Mouse (Mus musculus) right cerebral cortex, postnatal 4 days (tissue): Measurements from ENCODE around the gene Sycp3.
A peak's percentile ranks its signal among the peaks of the same experiment; 100 is the strongest.
"Not testable (repeated sequence)": the region's sequence is repeated elsewhere in the genome, so short reads cannot be mapped to it uniquely, and the experiment has no call there.

Experiments used
- DNase-seq: peaks from one replicate; pipeline ENCODE4 v3.0.0-alpha.2; 2022

The Sycp3 gene

DNA sequence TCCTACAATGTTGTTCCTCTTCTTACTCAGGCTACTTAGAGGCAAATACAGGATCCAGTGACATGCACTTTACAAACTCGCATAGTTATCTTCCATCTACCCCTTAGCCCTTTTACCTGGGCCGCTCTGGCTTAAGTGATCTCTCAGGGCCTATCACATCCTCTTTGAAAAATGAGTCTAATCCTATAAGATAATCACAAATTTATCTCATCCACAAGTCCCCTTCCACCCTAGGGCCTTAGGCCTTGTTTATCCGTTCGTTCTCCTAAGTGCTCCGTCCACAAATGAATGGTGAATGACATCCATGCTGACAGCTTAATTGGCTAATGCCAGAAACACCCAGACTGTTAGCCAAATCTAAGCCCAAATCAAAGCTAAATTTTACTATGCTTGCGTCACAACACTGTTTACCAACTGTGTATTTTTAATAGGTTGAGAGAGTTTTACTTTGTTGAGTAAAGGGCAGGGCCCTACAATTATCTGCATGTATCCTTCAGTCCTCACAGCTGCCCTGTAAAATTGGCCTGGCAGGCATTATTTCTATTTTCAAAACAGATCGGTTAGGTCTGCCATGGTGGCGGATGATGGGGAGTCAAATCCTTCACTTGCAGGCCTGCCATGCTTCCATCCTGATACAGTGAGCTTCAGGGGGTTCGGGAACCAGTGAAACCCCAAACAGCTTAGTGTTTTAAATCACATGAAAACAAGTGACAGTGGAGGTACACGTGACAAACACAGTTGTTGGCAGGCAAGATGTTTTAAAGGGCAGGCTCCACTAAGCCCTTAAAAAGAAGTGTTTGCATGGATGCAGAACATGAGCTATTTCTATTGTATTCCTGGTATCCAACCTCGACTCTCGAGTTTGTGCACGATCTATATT is 42.8 kb downstream of the Sycp3 start:
- no peak for DNase-seq

DNA sequence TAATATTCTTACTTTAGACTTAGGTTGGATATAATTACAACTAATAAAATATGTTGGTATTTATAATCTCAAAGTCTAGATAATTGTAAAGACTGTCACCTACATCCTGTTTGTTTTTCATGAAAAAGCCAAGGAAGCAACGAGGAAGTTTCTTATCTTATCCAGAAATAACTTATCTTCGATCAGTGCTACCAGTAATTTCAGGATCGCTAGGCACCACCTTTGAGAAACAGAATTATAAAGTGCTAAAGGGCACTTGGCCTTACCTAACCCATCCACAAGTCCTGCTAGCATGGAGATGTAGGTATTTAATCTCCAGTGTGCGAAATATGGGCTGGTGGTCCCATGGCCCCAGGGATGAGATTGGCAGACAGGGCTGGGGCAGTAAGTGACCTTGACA is 43.5 kb downstream of the Sycp3 start:
- no peak for DNase-seq

DNA sequence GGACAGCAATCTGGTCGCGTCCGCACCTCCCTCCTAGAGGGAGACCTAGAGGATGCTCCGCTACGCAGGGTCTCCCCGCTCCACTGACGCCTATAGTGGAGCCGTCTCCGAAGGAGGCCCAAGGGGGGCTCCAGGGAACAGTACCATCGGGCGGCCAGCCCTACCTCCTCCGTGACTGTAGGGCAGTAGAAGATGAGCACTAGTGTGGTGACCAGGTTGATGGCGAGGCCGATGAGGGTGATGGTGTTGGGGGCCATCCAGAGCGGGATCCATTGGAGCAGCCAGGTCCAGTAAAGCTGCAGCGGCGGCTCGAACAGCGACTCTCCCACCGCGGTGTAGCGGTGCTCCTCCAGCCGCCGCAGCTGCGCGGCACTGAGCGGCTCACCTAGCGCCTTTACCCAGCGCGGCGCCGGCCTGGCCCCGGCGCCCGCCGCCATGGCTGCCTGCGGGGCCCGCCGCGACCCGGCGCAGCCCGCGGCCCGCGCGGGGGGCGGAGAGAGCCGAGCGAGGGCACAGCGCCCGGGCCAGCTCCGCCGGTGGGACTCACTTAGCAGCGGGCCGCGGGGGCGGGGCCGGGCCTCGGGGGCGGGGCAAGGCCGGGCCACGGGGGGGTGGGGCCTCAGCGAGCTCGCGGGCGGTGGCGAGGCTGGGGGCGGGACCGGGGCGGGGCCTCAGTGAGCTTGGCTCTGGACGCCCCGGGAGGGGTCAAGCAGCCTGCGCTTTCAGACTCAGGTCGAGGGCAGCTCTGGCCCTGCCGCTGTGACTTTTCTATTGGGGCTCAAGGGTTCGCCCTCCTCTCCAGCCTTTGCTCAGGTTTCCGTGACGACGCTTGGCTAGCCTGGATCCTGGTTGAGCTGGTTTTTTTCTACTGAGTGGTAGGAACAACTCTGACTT is 44.3 kb downstream of the Sycp3 start, which contains the start of gene Chpt1:
Chpt1 (minus strand) TSS at position 653 of the 894 bp plus-strand sequence.
- peak; percentile 86 for DNase-seq

DNA sequence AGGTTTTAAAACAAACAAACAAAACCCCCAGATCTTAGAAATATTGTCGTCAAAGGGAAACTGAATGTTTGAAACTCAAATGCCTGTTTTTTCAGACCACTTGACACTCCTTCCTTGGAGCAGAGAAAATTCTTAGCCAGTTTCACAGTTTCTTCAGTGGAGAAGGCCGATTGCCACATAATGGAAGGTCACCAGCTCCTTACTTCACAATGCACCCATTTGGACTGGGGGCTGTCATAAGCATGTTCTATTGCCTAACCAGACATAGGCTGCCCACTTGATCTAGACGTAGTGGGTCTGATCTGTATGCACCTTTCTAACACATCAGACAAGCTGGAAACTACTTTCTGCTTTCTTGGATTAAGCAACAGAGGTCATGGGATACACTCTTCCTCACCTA is 45.1 kb downstream of the Sycp3 start:
- no peak for DNase-seq

DNA sequence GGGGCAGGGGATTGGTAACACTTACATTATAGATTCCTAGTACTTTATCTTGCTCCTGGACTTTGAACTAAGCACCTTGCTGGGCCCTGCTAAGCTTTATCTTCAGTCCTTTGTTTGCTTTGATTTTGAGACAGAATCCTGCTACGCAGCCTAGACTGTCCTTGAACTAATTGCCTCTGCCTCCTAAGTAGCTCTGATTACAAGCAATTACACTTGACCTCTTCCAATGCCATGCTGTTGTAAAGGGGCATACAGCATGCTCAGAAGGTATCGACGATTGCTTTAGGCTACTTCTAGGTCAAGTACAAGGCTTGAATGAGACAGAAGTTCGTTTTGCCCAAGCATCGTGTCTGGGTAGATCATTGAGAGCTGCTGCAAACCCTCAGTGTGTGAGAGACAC is 45.9 kb downstream of the Sycp3 start:
- DNase-seq, result no peak

DNA sequence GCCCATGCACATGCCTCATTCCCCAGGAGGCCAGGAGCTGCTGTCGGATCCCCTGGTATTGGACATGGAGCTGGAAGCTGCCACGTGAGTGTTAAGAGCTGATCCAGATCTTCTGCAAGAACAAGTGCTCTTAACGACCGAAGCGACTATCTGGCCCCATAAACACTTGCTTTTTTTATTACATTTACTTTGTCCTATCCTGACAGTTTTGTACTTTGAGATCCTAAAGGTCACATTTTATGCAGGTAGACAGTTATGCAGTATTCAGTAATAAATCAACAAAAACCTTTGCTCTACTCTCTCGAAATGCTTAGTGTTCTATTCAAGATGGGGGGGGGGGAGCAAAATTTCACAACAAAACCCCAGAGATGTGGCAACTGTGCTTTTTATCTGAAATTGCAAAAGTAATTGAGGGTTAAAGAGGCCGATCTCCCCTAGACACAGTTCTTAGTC is 48.3 kb downstream of the Sycp3 start:
- DNase-seq, result no peak

DNA sequence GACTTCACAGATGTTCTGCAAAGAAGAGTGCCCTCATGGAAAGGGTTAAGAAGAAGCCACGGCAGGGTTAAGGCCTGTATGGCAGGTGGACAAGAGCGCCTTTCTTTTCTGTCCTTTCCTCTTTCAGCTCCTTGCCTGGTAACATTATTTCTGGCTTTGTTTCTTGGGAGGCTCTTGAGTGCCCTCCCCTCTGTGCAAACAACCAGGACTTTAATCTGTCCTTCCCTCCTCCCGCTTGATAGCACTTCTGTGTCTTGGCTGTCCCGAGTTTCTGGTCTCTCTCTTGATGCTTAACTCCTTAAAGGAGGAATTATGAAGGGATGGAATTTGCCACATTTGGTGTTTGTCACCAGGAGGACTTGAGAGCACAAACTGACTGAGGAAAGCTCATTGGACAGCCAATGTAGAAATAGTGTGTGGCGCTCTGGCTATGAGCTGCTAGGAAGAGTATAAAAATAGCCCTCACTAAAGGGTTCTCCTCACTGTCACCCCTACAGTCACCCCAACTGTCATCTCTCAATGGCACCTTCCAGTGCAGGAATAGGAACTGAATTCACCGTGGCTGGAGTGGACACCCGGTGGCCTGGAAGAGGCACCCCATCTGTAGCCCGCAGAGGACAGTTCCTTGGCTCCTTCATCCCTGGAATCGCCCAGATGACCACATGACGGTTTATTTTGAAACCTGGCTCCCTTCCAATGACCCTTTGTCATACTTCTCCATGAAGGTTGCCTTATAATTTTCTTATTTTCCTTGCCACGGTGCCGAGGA is 51.3 kb downstream of the Sycp3 start:
- DNase-seq, result no peak

DNA sequence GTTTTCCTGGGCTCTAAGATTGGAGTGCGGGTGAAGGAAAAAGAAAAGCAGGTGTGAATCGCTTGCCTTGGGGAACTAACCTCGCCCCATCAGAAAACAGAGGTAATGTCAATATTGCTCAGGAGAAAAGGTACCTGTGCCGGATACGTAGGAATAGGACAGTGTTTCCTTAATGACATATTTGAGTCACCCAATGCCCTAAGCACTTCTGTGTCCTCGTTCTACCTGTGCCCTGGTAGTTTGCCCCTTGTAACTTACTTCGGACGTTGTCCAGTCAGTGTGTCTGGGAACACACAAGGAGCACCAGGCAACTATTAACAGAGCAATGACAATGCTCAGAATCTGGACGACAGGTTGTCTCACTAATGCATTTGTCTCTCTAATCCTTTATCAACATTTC is 52.0 kb downstream of the Sycp3 start:
- DNase-seq, result no peak

DNA sequence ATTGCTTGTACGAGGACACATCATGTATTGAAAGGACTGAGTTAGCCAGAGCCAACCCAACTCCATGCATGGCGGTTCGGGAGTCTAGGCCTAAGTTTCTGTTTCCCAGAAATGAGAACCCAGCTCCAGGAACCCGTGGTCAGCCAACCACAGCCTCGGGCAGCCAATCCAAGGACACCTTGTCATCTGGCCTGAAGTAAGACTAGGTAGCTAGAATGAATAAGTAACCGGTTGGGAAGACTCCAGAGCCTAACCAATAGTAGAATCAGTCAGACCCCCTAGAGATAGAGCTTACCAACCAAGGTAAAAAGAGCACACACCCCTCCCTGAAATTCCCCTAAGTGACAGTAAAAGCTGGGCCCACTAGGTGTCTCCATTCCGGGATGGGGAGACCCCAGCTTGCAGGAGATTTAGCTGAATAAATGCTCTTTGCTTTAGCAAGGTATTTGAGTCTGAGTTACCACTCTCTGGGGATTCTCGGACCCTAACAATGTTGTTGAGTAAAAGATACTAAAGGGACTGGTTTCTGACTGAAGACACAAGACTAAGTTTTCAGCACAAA is 54.3 kb downstream of the Sycp3 start:
- DNase-seq, result no peak

DNA sequence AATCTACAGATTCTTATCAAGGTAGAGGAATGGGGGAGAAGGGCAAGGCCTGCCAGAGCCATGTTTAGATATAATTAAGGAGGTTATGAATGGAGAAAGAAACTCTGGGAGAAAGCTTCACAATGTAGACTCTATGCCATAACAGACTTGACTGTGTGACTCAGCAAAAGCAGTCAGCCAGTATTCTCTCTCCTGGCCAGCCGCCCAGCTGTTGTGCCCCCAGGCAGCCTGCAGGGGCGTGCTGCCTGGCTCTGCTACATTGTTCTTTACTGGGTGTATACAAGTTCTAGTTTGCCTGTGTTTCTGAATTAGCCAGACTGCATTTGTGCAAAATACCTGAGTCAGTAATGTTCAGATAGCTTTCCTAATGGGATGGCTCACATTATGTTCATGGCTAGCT is 55.1 kb downstream of the Sycp3 start:
- peak; percentile 53 for DNase-seq

DNA sequence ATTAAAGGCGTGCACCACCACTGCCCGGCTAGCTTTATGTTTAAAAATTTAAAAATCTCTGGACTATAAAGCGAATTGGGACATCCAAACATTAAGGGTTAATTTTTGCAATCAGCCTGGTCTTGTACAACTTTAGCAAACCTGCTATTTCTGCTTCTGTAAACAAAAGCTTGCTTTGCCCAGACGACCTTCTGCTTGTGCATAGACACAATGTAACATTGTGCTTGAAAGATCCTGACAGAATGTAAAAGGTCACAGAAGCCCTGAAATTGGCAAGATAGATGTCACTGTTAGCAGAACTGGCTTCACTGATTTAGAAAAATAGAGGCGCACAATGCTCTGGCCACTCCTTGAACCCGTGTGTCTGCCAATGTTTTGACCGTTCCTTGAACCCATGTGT is 55.7 kb downstream of the Sycp3 start:
- not testable (repeated sequence) for DNase-seq

DNA sequence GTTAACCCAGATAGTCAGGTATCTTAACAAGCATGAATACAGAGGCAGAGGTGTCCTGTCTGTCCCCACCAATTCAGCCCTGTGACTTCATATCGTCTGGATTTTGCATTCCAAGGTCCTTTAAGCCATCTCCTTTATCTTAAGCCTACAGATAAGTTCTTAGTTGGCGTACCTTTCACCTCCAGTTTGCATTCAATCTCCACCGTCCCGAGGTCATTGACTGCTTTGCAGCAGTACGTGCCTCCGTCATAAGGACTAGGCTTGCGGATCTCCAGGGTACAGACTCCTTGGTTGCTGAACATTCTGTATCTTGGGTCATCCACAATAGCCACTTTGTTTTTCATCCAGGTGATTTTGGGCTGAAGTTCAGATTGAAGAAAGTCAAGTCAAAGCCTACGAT is 63.4 kb downstream of the Sycp3 start:
- no peak for DNase-seq
